ENCODE assay signal across 8 mouse cellular contexts in the genomic region with DNA sequence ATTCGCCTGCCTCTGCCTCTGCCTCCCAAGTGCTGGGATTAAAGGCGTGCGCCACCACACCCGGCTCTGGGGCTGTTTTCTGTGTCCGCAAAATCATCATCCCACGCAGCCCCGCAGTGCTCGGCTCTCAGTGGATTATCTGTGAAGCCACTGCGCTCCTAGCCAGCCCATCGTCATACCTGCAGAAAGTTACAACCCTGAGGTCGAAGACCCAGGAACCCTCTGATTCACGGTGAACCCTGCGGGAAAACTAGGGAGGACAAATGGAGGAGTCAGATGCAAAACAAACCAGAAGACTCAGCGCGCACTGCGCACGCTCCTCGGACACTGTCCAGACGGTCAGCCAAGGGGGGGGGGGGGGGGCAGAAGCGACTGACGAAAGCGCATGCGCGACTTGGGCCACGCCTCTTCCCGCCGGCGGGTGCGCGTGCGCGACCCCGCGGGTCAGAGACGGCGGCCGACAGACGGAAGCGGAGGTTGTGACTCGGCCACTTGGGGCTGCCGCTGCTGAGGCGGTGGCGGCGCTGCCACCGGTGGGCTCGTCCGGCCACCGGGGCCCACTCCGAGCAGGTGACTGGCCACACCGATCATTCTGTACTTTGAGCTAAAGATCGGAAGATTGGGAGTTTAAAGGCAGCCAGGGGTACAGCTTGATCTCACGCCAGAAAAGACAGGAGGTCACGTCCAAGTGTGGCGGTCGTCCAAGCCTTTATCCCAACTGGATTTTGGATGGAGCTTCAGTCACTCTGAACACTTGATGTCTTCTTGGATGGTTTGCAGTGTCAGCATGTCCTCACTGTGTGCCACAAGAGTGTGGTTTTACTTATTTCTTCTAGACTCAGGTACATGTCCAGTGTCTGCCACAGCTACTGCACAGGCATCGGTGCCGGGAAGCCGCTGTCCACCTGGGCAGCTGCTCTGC. TPM values are rescaled to one million over a fixed set of nuclear protein-coding genes. Genes with fewer than 3 reads are reported as not detected.
A peak's percentile ranks its signal among the peaks of the same experiment; 100 is the strongest.
DNase-seq lines count a peak whose midpoint lies in the region; ATAC-seq lines count a peak whose summit lies in the region.

Gene Acad12 (minus strand): TSS at position 347 of the 922 bp plus-strand sequence.

- peak within 1 kb of the TSS; percentile 88 for H3K27ac ChIP-seq in embryonic facial prominence, embryonic 10.5 days (replicated peaks)
- H3K27ac ChIP-seq in intestine, embryonic 16.5 days (ENCODE audit: low read length): peak within 1 kb of the TSS; percentile 59
- peak within 1 kb of the TSS; percentile 88 for H3K27ac ChIP-seq in midbrain, embryonic 10.5 days (replicated peaks)

- H3K4me3 ChIP-seq in embryonic facial prominence, embryonic 10.5 days: peak within 1 kb of the TSS; percentile 83
- H3K4me3 ChIP-seq in intestine, embryonic 16.5 days (ENCODE audit: low read length): peak within 1 kb of the TSS; percentile 61
- peak within 1 kb of the TSS; percentile 76 for H3K4me3 ChIP-seq in midbrain, embryonic 10.5 days

- peak within 1 kb of the TSS; percentile 88 for H3K4me2 ChIP-seq in intestine, embryonic 16.5 days (ENCODE audit: low read depth, low read length)

- no peaks in the 10 kb centered on the region for H3K9me3 ChIP-seq in embryonic facial prominence, embryonic 10.5 days
- H3K9me3 ChIP-seq in intestine, embryonic 16.5 days (ENCODE audit: control insufficient read depth, low read length): no peaks in the 10 kb centered on the region
- H3K9me3 ChIP-seq in midbrain, embryonic 10.5 days (replicated peaks): no peaks in the 10 kb centered on the region

- peak; percentile 89 for ATAC-seq in intestine, embryonic 16.5 days

- WGBS in embryonic facial prominence, embryonic 10.5 days: 1% methylated on average over 58 of the region's 58 CpGs
- WGBS in intestine, embryonic 16.5 days: 1% methylated on average over 57 of the region's 58 CpGs
- 2% methylated on average over 58 of the region's 58 CpGs for WGBS in midbrain, embryonic 10.5 days

- intact Hi-C loops in left cerebral cortex, postnatal 36 days (cut with DNase I): no loop called here

- peaks cover 16% of the 10 kb centered on the region for H3K4me1 ChIP-seq in embryonic facial prominence, embryonic 10.5 days
- no peaks in the 10 kb centered on the region; the same call in 1 of the 2 replicates for H3K4me1 ChIP-seq in intestine, embryonic 16.5 days (ENCODE audit: control insufficient read depth, insufficient read depth, low read length)
- H3K4me1 ChIP-seq in midbrain, embryonic 10.5 days: peaks cover 18% of the 10 kb centered on the region

- DNase-seq in adrenal gland, postnatal 14 days: peak; percentile 92
- peak; percentile 95 for DNase-seq in embryonic facial prominence, embryonic 10.5 days (ENCODE audit: low spot score)
- no peak for DNase-seq in gonadal fat pad, adult 2 months (ENCODE audit: low read depth)
- peak; percentile 77 to 83 for DNase-seq in left cerebral cortex, postnatal 36 days (ENCODE audit: low spot score in 2 of 2)
- DNase-seq in midbrain, embryonic 10.5 days (ENCODE audit: low spot score): peak; percentile 95
- DNase-seq in right cerebral cortex, postnatal 4 days: peak; percentile 77
- peak; percentile 94 for DNase-seq in yolk sac, embryonic 10.5 days (ENCODE audit: low spot score)

- H3K36me3 ChIP-seq in embryonic facial prominence, embryonic 10.5 days (replicated peaks): no peaks in the 10 kb centered on the region; the same call in 1 of the 2 replicates
- H3K36me3 ChIP-seq in intestine, embryonic 16.5 days (ENCODE audit: control insufficient read depth, insufficient read depth, low read length): no peaks in the 10 kb centered on the region
- H3K36me3 ChIP-seq in midbrain, embryonic 10.5 days: 0 out of 2 replicates have a peak, but pooled peaks cover 5% of the 10 kb centered on the region

- peak within 1 kb of the TSS; percentile 74 for H3K9ac ChIP-seq in intestine, embryonic 16.5 days (ENCODE audit: low read depth, low read length)

- H3K27me3 ChIP-seq in embryonic facial prominence, embryonic 10.5 days (replicated peaks; ENCODE audit: low read depth, poor library complexity, severe bottlenecking): no peaks in the 10 kb centered on the region
- H3K27me3 ChIP-seq in intestine, embryonic 16.5 days (replicated peaks; ENCODE audit: control insufficient read depth, insufficient read depth, low read length): no peaks in the 10 kb centered on the region
- H3K27me3 ChIP-seq in midbrain, embryonic 10.5 days (ENCODE audit: low read depth, poor library complexity, severe bottlenecking): no peaks in the 10 kb centered on the region

RNA-seq across cellular contexts. Expression of gene Acad12, which starts in this region (rescaled TPM):
- total RNA-seq in adrenal gland, postnatal 14 days (2021): 25.1 and 29.1 TPM in 2 replicates
- polyA plus RNA-seq in embryonic facial prominence, embryonic 10.5 days (2016; fragmentation: Nextera tagmentation; extraction: Ambion mirVana): 1.7 and 2.6 TPM in 2 replicates
- 17.4 and 21.3 TPM in 2 replicates for polyA plus RNA-seq in gonadal fat pad, adult 2 months (2012; rRNA removed)
- 4.5 and 5.3 TPM in 2 replicates for polyA plus RNA-seq in intestine, embryonic 16.5 days (2015; fragmentation: Nextera tagmentation; extraction: Ambion mirVana)
- total RNA-seq in left cerebral cortex, postnatal 36 days (2021): 1 to 10 TPM; 5.4 to 6.6 TPM
- 2.1 TPM in 2 replicates for polyA plus RNA-seq in midbrain, embryonic 10.5 days (2016; fragmentation: Nextera tagmentation; extraction: Ambion mirVana)
